Mouse (Mus musculus): ENCODE data around the gene Rnase1.
"Not testable (repeated sequence)": the region's sequence is repeated elsewhere in the genome, so short reads cannot be mapped to it uniquely, and the experiment has no call there.

Rnase1 gene

DNA sequence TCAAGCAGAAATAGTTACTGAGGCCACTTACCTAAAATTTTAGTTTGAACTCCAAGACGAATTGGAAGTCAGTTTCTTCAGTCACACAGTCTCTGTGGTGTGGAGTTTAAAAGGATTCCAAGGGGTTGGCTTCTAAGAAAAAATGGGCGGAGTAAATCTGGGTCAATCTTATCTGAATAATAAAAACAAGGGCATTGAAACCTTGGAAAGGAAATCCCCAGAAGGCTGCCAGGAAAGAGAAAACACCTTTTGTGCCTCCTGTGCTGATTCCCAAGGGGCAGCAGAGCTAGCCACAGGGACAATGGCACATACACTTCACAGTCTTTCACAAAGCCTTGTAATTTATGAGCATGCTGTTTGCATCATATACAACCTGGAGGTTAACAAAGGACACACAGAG, at the start of gene Rnase1:
Gene Rnase1, minus strand, starts transcription at position 101 of the 400 bp plus-strand sequence.
- DNase-seq (ENCODE audit: low spot score) = no peak

DNA sequence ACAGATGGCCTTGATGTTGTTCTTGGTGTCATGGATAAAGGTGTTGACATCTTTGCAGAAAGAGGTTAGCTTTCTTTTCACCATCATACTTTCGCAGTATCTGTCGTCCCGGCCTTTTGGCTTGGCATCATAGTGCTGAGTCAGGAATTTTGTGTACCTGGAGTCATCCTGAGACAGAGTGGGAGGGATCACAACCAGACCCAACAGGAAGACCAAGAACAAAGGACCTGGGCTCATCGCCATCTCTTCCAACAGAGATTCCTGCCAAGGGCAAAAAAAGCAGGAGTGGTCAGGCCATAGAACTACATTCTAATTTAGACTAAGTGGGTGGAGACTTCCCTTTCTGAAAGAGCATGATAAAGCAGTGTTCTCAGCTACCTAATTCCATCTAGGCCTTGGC, 49.1 kb upstream of the Rnase1 start:
- DNase-seq (ENCODE audit: low spot score) = no peak

DNA sequence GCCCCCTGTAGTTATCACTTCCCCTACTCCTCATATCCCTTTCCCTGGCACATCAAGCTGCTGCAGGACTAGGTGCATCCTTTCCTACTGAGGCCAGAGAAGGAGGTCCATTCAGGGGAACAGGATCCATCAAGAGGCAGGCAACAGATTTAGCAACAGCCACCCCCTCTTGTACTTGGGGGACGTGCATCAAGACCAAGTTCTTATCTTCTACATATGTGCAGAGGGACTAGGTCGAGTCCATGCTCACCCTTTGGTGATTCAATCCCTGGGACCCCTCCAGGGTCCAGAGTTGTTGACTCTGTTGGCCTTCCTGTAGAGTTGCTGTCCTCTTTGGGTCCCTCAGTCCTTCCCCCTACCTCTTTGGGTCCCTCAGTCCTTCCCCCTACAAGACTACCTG, 34.5 kb upstream of the Rnase1 start:
- DNase-seq (ENCODE audit: low spot score) = not testable (repeated sequence)

DNA sequence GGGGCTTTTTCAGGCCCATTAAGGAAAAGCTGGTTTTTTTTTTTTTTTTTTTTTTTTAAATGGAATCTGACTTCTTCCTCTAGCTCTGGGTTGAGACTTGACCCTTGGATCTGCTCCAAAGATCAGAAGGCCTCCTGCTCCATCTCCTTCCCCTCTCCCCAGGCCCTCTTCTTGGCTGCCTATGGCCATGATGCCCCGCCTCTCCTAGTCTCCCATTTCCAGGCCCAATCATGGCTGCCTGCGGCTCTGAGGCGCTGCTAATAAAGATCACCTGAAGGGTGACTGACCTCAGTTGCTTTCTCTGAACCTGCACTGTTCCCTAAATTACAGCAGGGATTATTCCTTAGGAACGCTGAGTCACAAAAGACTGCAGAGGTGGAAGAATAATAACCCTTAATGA, 27.3 kb upstream of the Rnase1 start:
- DNase-seq (ENCODE audit: low spot score) = no peak

DNA sequence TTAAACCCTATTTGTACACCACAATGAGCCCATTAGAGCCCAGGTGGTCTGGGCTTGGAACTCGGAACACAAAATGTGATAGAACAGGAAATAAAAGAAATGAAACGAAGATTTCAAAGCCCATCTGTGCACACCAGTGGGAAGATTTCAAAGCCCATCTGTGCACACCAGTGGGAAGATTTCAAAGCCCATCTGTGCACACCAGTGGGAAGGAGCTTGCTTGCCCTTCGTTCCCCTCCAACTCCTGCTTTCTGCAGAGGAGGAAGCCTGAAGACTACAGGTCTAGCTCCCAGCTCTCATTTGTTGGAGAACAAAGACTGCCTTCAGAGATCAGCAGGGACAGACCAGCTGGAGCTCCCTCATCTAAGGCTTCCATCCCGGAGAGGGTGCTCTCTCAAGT, 26.4 kb upstream of the Rnase1 start:
- peak; percentile 46 for DNase-seq (ENCODE audit: low spot score)

DNA sequence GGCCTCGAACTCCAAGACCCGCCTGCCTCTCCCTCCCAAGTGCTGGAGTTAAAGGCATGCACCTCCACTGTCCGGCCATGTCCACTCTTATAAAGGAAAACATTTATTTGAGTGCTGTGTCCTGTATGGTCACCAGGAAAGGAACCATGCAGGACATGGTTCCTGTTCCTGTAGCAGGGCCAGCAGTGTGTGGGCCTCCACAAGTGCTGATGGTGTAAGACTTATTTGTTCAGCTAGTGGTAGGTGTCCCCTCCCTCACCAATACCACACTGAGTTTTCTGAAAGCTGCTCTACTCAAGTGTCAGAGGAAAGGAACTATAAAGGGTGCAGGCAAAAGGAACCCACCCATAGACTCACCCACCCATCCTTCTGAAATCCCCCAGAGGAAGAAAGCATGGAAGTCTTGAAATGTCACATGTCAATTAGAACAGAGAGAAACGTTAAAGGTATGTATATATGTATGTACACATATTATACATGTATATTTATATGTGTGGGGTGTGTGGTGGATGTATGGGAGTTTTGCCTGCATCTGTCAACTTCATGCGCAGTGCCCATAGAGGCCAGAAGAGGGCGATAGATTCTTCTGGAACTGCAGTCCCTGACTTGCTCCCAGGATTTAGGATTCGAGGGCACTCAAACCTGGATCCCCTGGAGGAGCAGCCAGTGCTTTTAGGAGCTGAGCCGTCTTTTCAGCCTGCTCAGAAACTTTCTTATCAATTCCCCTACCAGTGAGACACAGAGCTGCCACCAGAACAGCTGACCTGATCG, 25.7 kb upstream of the Rnase1 start:
- DNase-seq (ENCODE audit: low spot score) = peak; percentile 33

DNA sequence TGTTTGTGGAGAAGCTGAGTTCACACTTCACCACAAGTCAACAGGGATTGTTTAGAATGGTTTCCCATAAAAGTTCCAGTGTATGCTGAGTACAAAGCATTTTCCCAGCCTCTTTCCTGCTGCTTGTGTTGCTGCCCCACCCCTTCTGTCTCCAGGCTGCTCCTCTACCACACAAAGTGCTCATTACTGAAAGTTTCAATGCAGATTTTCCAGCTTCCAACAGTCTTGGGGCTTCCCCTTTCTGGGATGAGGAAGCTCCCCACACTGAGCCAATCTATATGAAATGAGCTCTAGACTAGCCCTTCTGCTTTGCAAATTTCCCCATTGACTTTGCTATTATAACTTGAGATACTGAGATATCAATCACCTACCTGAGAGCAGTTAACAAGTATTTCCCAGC, 19.5 kb upstream of the Rnase1 start:
- DNase-seq (ENCODE audit: low spot score) = no peak

DNA sequence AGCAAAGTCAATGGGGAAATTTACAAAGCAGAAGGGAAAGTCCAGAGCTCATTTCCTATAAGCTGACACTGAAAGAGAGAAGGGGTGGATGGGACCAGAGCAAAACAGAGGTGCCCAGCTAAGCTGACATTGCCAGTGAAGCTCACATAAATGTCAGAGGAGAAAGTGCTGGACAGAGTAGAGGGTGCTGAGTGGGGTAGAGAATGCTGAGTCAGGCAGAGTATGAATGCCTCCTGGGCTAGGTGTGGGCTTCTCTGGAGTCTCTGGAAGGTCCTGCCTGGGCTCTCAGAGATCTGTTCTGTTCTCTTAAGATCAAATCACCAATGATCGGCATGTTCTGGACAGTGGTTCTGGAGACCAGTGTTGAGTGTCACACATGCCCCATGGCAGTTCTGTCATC, 18.9 kb upstream of the Rnase1 start:
- no peak for DNase-seq (ENCODE audit: low spot score)

DNA sequence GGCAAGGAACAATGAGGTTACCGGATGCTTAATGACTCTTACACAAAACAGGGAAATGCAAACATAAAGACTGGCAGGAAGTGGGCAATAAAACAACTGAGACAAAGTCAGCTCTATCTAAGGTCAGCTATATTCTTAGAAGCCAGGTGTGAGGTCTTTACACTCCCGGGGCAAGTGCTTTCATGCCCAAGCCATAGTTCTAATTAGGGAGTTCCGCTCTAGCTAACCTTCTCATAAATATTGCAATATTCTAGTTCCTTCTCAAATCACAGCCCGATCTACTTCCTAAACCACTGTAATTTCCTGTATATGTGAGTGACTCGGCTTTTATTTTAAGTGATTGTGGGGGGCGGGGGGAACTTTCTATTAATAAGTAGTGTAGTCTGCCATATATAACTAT, 16.7 kb upstream of the Rnase1 start:
- not testable (repeated sequence) for DNase-seq (ENCODE audit: low spot score)

DNA sequence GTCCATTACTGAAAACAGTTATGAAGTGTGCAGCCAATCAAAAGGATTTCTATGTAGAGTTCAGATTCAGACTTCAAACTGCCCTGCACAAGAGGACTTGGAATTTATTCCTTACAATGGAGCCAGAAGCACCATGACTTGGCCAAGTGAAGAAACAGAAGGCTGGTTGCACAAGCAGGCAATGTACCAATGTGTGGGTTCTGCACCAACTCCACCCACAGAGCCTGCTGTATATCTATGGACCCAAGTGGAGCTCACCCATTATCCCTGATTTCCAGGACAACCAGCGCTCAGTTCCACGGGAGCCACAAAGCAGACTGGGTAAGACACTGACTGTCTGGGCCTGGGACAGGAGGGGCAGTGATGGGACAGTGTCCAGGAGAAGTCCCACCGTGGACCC, 15.4 kb upstream of the Rnase1 start, which contains the start of gene Rnase2b:
Gene Rnase2b, plus strand, starts transcription at position 285 of the 400 bp plus-strand sequence.
- peak; percentile 59 for DNase-seq (ENCODE audit: low spot score)

DNA sequence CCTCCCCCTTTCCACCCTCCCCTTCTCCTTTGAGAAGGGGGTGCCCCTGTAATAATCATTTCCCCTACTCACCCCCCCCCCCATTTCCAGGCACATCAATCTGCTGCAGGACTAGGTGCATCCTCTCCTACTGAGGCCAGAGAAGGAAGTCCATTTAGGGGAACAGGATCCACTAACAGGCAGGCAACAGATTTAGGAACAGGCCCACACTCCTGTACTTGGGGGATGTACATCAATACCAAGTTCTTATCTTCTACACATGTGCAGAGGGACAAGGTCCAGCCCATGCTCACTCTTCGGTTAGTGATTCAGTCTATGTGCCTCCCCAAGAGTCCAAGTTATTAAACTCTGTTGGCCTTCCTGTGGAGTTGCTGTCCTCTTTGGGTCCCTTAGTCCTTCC, 10.5 kb upstream of the Rnase1 start:
- no peak for DNase-seq (ENCODE audit: low spot score)

DNA sequence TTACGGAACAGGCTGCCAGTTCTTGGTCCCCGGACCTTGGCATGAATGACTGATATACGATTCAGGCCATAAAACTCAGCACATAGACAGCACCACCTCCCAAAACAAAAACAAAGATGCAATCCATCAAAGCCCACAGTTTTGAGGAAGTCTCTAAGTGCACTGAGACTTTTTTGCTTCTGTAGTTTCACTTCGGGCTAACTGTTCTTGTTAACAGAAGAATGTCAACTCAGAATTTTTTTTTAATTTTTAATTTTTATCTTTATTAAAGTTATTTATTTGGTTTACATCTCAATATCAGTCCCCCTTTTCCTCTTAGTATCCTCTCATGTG, 10.1 kb upstream of the Rnase1 start:
- no peak for DNase-seq (ENCODE audit: low spot score)

DNA sequence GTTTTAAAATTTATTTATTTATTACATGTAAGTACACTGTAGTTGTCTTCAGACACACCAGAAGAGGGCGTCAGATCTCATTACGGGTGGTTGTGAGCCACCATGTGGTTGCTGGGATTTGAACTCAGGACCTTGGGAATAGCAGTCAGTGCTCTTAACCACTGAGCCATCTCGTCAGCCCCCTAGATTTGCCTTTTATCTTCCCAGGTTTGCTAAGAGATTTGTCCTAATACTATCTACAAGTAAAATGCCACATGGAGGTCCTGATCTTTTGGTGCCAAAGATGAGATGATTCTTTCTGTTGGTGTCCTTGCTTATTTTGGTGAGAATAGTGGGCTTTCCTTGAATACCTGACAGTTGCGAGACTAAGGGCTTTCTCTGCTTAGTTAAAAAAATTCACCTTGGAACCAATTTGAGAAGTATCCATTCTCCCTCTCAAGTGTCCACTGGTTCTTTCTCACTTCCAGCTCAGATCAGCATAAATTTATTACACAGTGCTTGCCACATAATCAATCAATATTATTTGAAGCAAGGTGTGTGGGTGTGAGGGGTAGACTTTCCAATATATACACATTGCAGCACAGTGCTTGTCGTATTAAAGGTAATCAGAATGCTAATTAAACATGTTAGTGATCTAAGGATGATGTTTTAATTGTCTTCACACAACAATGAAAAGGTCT, 9.6 kb upstream of the Rnase1 start:
- no peak for DNase-seq (ENCODE audit: low spot score)

DNA sequence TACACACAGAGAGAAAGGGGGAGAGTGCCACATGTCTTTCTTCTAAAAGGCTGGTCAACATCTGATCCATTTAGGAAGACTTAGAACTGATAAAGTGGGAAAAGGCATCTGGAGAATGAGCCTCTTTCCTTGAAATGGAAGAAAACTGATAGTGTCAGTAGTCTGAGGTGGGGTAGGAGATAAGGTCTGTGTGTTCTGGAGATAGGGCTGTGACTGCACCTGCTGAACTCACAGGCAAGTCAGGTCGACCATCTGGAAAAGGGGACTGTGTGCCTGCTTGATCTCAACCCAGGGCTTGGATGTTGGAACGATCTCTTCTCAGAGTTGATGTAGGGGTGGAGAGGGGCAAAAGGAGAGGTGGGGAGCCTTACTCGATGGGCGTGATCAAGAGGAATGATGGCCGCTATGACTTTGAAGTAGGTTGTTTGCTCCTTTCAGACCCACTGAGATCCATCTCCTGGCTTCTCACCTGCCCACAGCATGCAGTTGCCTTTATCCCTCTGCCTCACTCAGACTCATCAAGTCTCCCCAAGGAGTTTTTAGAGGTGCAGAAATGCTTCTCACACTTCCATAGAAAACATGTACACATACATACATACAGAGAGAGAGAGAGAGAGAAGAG, 5.8 kb upstream of the Rnase1 start:
- no peak for DNase-seq (ENCODE audit: low spot score)

DNA sequence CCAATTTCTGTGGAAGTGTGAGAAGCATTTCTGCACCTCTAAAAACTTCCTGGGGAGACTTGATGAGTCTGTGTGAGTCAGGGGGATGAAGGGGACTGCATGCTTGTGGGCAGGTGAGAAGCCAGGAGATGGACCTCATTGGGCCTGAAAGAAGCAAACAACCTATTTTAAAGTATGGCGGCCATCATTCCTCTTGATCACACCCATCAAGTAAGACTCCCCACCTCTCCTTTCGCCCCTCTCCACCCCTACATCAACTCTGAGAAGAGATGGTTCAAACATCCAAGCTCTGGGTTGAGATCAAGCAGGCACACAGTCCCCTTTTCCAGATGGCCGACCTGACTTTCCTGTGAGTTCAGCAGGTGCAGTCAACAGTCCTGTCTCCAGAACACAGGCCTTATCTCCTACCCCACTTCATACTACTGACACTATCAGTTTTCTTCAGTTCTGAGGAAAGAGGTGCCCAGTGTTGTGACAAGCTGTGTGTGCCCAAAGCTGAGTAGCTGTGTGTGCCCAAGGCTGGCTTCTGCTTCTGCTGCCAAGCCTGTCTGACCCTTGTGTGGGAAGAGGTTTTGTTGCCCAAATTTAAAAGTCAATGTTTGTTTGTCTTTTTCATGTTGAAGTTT, 3.7 kb upstream of the Rnase1 start:
- DNase-seq (ENCODE audit: low spot score) = no peak

DNA sequence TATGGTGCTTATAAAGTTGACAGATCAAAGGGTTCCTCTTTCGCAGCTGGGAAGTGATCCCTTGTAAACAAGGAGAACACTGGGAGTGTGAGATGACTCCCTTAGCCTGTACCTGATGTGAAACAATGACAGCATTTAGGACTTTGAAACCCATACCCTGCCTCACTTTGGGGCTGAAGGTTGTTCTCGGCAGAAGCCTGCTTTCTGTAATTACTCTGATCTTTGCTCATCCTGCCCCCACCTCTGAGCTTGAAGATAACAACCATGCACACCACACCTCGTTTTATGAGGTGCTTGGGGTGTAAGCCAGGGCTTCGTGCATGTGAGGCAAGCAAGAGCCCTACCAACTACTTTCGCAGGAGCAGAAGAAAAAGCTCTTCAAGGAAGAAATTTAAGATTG, 2.6 kb upstream of the Rnase1 start:
- DNase-seq (ENCODE audit: low spot score) = no peak

DNA sequence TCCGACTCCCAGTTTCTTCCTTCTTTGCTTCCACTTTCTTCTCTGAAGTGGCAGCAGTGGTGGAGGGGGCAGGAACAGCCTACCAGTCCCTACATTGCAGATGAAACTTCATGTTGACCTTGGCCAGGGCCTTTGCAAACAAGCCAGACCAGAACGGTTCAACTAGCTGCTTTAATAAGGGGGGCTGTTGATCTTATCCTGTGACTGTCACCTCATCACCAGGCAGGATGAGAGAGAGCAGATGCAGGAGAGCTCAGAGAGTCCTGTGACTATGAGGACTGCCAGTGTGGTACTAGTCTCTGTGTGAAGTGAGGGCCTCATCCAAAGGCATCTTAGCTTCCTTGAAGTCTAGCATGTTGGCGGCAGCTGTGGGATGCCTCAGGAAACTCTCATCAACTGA, 1.4 kb upstream of the Rnase1 start:
- DNase-seq (ENCODE audit: low spot score) = no peak

DNA sequence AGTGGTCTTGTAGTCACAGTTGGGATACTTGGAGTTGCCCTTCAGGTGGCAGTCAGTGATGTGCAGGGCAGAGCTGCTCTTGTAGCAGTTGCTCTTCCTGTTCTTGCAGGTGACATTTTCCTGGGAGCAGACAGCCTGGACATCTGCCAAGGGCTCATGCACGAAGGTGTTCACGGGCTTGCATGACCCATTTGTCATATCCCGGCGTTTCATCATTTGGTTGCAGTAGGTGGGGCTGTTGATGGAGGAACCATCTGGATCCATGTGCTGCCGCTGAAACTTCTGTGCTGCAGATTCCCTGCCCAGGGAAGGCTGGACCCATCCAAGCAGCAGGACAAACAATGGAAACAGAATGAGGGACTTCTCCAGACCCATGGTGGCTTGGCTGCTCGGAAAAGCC, 1.1 kb downstream of the Rnase1 start:
- peak; percentile 15 for DNase-seq (ENCODE audit: low spot score)

DNA sequence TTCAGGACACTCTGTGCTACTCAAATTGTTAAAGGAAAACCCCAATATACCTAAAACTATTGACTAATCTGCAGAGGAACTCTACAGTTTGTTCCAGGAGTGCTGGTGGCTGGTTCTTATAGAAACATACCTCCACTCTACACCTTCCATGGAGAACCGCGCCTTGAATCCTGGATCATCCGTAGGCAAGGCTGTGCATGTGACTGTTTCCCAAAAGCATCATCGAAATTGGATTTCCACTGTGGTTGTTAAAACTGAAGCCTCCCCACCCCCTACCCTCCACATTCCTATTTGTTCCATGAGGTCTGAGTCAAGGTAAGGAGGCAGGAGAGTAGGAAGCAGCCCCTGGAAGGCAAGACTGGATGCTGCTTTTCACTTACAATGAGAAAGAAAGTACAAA, 2.1 kb downstream of the Rnase1 start:
- DNase-seq (ENCODE audit: low spot score) = no peak

DNA sequence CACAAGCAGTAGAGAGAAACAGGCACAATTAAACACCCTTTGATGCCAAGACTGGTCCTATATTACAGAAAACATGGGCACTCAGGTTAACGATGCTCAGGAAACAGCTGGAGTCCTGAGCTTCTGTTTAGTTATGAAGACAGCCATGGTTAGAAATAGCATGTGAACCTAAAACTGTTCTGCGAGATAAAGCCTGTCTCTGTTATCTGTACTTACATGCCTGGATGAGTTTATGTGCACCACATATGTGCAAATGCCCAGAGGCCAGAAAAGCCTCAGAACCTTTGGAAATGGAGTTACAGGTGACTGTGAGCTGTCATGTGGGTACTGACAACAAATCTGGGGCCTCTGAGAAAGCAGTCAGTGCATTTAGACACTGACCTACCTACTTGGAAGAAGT, 2.6 kb downstream of the Rnase1 start:
- no peak for DNase-seq (ENCODE audit: low spot score)

DNA sequence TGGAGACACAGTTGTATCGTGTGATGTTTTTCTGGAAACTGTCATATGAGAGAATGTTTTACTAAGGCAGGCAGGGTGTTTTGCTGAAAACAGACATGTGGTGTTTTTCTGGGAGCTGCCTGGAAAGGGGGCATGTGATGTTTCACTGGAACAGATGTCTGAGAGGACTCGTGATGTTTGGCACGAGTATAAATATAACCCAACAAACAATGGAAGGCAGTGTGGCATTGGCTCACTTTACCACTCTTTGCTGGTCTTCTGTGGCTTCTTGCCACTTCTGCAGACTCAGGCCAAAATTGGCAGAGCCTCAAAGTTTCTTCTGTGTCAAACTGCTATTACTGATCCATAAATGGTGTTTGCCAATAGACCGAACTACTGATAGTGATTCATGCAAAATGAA, 3.3 kb downstream of the Rnase1 start:
- peak; percentile 42 for DNase-seq (ENCODE audit: low spot score)

DNA sequence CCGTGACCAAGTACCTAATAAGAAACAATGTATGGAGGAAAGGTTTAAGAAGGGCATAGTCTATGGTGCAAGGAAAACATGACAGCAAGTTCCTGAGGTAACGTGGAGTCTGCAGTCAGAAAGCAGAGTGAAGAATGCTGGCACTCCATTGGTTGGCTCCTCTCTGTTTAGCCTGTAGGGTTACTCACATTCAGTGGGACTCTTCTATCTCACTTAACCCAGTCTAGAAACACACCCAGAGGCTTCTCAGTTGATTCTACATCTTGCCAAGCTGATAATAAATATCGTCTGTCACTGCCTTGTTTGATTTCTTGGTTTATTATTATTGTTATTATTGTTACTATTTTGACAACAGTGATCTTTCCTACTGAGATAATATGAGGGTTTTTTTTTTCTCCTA, 4.0 kb downstream of the Rnase1 start:
- no peak for DNase-seq (ENCODE audit: low spot score)

DNA sequence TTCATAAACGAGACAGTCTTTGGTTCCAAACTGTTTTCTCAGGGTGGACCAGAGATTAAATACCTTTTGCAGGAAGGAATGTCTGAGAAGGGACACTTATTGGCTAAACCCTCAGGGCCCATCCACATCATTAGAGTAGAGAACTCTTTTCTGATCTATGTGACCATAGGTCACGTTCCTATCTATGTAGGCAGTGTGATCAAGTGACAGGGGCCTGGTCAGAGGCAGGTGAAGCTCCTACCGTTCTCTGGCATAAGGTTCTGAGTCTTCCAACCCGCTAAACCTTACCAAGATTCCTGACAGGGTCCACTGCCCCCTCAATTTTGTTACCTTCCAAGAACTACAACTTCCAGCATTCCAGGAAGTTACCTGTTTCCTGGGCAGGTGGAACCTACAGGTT, 4.5 kb downstream of the Rnase1 start:
- DNase-seq (ENCODE audit: low spot score) = no peak
